Mouse (Mus musculus) urinary bladder, postnatal 4 days (tissue): ENCODE measurements around the gene Itih4.
A peak's percentile ranks its signal among the peaks of the same experiment; 100 is the strongest.

Source experiments
- DNase-seq, 2 experiments: peaks; one replicate each; pipeline ENCODE4 v3.0.0; 2021 to 2022; ENCODE audit warnings: low spot score in 2 of 2

The Itih4 gene

DNA sequence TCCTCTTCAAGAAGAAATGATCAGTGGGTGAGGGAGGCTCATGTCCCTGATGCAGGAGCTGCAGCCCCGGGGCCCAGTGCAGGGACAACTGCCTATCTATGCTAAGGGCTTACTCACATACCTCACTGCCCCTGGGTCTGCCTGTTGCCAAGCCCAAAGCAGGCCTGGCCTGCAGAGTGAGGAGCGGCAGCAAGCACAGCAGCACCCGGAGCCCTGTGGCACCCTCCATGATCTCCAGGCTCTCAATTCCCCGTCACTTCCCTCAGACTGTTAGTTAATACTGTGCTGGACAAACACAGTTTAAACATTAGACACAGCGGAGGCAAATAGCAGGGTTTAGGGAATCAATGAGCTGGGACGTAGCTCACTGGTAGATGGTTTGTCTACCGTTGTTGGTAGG lies 56.8 kb downstream of the Itih4 start, which contains the start of gene Itih1:
Gene Itih1 (minus strand): TSS at position 252 of the 400 bp plus-strand sequence.
- no peak for DNase-seq

- DNase-seq = peak; percentile 43 to 74
Observed at GRCm38 (mm10) chr14:30943860-30944674, 57.8 kb downstream of the Itih4 start.

- no peak for DNase-seq
Observed at GRCm38 (mm10) chr14:30944745-30945144, 58.5 kb downstream of the Itih4 start.

DNA sequence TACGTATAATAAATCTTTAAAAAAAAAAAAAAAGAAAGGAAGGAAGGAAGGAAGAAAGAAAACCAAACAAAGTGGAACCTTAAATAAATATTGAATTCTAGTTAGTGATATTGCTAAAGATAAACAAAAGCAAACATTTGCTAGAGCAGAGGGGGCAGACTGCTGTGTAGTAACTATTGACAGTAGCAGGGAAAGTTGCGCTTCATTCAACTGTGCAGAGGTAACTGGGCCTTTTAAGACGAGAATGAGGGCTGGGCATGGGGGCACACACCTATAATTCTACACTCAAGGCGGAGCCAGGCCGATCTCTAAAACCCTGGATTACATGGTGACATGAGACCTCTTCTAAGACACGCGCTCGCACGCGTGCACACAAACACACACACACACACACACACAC lies 63.7 kb downstream of the Itih4 start:
- DNase-seq = no peak

DNA sequence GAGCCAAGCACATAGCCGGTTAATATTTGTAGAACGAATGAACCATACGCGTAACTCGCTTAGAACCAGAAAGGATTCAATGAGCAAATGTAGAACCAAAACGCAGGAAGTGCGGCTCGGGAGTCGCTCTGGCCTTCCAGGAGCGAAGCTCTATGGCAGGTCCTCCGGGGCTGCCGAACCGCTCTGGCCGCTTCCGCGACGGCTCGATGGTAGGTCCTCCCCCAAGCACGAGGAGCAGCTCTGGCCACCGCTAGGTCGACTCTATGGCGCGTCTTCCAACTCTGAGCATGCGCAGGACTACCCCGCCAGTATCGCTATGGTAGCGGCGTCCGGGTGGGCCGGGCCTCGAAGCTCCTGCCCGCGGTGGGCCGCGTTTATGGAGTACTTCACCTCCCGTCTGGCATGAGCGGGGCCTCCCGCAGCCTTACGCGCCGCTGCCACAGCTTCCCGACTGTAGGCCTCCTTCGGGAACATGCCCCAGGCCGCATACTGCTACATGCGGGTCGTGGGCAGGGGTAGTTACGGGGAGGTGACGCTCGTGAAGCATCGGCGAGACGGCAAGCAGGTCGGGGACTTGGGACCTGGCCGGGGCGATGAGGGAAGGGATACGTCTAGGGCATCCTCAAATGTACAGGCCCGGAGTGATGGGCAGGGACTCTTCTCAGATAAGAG lies 65.0 kb downstream of the Itih4 start, which contains the start of gene Nek4:
Gene Nek4 (plus strand): TSS at position 224 of the 672 bp plus-strand sequence.
- DNase-seq = peak; percentile 94 to 95
